Mouse (Mus musculus) right cerebral cortex, postnatal 10 days (tissue): ENCODE data around the gene Slc35a3.
A peak's percentile ranks its signal among the peaks of the same experiment; 100 is the strongest.
"Not testable (repeated sequence)": the region's sequence is repeated elsewhere in the genome, so short reads cannot be mapped to it uniquely, and the experiment has no call there.

Experiments
- DNase-seq, 2 experiments: peaks; one replicate each; pipeline ENCODE4 v3.0.0; 2021; ENCODE audit warnings: low spot score in 2 of 2

The Slc35a3 gene

GRCm38 (mm10) chr3:116698786-116699185 lies 13.8 kb downstream of the Slc35a3 start:
- no peak for DNase-seq

DNA sequence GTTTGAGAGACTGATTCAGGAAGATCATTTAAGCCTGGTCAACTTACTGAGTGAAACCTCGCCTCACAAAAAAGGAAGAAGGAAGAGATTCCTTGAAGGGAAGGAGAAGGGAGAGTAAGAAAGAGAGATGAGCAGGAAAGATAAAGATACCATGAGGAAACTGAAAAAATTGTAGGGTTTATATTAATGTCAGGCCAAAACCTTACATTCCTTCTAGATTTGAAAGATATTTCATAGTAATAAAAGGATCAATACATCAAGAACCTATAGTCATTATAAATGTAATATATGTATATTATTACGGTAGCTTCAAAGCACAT lies 17.0 kb downstream of the Slc35a3 start:
- no peak for DNase-seq

DNA sequence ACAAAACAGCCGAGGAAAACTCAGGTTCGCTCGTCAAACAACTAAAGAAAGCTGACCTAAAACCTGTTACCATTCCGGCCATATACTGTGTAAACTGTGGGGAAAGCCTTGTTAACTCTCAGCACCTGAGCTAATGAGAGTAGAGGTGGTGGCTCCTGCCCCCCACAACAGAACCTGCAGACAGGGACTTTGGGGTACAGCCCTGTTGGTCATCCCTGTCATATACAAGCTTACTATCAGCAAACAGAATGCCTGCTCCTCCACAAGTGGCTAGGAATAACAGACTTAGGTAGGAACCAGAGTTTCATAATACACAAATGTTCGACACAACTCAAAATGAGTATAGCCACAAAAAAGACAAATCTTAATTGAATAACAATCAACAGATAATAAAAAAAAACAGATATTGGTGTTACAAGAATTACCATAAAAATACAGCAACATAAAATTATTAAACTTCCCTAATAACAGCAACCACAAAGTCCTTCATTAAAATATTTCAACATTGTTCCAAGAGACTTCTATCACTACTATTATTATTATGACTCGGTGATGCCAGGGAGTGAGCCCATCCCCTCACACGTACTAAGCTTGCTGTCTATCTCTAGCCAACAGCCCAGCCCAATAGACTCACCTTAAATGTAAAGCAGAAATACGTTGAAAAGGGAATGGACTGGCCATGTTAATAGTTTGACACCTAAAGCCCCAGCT lies 17.5 kb downstream of the Slc35a3 start:
- no peak for DNase-seq

DNA sequence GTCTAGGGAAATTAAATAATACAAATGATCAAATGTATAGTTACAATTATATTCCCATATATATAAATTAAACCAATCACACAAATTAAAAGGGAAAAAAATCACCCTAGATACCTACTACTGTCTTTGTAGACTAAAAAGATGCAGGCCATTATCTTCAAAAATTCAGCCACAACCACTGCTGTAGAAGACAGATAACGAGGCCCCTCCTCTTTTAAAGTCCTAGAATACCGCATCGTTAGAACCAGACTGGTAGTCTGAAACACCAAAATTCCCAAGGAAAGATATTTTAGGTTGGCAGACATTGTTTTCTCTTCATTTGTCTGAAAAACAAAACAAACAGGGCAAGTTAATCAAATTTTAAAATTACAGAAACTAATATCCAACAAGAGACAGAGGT lies 18.3 kb downstream of the Slc35a3 start:
- DNase-seq: no peak

DNA sequence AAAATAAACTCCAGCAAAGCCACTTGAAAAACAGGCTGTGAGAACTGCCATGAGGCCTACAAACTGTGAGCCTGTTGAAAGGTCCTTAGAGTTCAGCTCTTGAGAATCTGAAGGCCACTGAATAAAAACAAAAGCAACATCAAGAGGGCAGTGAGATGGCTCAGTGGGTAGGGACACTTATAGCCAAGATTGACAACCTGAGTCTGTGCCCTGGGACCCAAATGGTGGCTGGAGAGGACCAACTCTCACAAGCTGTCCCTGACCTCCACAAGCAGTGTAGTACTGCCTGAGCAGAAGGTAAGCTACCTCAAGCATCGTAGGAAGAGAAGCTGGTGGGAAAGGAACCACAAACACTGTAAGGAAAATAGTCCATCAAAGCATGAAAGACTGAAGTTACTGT lies 31.5 kb downstream of the Slc35a3 start, which contains the start of gene Gm43191:
Gm43191 (minus strand) TSS at position 101 of the 400 bp plus-strand sequence.
- DNase-seq: no peak

DNA sequence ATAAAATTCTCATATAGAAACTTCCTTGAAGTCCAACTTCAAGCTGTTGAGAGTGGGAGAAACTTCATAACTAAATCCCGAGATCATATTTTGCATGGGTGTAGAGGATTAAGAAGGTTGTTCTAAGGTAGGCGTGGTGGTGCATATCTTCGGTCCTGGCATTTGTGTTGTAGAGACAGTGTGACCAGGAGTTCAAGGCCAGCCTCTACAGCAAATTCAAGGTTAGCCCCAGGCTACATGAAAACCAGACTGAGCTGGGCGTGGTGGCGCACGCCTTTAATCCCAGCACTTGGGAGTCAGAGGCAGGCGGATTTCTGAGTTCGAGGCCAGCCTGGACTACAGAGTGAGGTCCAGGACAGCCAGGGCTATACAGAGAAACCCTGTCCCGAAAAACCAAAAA lies 48.4 kb downstream of the Slc35a3 start:
- not testable (repeated sequence) for DNase-seq

- DNase-seq: peak; percentile 97 to 98
Observed at GRCm38 (mm10) chr3:116662463-116662863, 50.2 kb downstream of the Slc35a3 start, which contains the start of gene Mfsd14a. Gene Mfsd14a, minus strand, starts transcription at chr3:116662677.

- no peak for DNase-seq
Observed at GRCm38 (mm10) chr3:116661870-116662414, 50.7 kb downstream of the Slc35a3 start.

- no peak for DNase-seq
Observed at GRCm38 (mm10) chr3:116661288-116661869, 51.3 kb downstream of the Slc35a3 start.

- no peak for DNase-seq
Observed at GRCm38 (mm10) chr3:116659856-116660430, 52.7 kb downstream of the Slc35a3 start.

GRCm38 (mm10) chr3:116658928-116659565 lies 53.6 kb downstream of the Slc35a3 start:
- DNase-seq: no peak

DNA sequence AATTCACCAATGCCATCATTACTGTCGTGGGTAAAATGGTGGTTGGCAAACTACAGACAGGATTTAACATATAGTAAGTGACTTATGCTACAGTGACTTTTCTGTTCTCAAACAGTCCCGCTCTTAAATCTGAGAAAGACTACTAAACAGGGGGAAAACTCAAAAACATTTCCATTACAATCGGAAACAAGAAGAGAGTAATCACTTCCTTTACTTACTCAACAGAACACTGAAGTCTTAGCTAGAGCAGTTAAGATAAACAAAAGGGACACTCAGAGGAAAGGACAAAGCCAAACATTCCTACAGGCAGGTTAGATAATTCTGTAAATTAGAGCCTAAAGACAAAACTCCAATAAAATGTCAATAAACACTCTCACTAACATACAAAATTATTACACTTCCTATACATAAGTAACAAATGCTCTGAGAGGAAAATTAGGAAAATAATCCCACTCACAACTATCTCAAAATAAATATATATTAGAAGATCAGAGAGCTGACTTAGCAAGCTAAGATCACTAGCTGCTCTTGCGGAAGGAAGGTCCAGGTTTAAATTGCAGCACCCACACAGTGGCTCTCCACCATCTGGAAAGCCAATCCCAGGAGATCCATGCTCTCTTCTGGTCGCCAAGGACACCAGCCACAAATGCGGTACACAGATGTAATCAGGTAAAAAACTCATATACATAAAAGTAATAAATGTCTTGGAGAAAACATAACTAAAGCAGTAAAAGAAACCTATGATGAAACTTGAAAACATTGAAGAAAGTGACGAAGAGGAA lies 56.3 kb downstream of the Slc35a3 start:
- DNase-seq: peak in 1 of 2 experiments; percentile 17

DNA sequence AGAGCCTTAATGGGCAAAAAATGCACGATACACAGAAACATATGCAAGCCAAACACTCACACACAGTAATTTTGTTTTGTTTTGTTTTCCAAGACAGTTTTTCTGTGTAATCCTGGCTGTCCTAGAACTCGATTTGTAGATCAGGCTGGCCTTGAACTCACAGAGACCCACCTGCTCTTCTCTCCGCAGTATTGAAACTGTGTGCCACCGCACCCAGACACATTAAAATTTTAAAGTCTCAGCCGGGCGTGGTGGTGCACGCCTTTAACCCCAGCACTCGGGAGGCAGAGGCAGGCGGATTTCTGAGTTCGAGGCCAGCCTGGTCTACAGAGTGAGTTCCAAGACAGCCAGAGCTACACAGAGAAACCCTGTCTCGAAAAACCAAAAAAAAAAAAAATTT lies 58.6 kb downstream of the Slc35a3 start:
- peak in 1 of 2 experiments; percentile 12 for DNase-seq

GRCm38 (mm10) chr3:116653278-116653945 lies 59.2 kb downstream of the Slc35a3 start:
- peak in 1 of 2 experiments; percentile 20 for DNase-seq

DNA sequence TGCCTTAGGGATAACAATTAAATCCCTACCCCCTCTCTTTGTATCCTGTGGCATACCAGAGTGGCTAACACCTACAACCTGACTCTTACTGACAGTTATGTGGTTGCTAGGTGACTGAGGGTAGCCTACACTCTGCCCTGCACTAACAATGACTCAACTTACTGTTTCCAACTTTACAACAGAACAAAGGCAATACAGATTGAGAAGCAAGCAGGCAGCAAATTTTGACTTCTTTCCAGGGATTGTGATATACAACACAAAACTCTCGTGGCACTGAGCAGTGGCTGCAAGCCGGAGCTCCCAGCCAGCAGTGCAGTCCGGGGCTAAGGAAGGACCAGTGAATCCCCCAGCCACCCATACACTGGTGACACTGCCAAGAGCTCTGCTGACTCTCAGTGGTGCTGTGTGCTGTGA lies 60.6 kb downstream of the Slc35a3 start:
- peak in 1 of 2 experiments; percentile 22 for DNase-seq

- peak in 1 of 2 experiments; percentile 20 for DNase-seq
Observed at GRCm38 (mm10) chr3:116650698-116651097, 61.9 kb downstream of the Slc35a3 start.

DNA sequence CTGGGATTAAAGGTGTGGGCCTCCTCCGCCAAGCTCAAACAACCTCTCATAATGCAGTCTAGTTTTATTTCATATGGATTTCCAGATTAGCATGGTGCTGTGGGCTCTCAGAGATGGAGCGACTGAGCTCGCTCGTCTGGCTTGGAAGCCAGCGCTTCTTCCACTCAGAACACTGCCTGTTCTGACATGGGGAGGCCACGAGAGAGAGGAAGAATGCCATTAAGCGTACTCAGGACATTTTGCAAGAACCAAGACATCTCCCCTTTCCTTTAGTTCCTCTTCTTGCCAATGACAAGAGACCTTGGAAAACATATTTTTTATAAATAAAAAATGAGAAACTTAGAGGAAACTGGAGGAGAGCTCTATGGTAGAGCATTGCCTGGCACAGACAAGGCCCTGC lies 63.8 kb downstream of the Slc35a3 start:
- no peak for DNase-seq

GRCm38 (mm10) chr3:116646387-116646786 lies 66.2 kb downstream of the Slc35a3 start:
- DNase-seq: no peak

- no peak for DNase-seq
Observed at GRCm38 (mm10) chr3:116642373-116642772, 70.3 kb downstream of the Slc35a3 start.

DNA sequence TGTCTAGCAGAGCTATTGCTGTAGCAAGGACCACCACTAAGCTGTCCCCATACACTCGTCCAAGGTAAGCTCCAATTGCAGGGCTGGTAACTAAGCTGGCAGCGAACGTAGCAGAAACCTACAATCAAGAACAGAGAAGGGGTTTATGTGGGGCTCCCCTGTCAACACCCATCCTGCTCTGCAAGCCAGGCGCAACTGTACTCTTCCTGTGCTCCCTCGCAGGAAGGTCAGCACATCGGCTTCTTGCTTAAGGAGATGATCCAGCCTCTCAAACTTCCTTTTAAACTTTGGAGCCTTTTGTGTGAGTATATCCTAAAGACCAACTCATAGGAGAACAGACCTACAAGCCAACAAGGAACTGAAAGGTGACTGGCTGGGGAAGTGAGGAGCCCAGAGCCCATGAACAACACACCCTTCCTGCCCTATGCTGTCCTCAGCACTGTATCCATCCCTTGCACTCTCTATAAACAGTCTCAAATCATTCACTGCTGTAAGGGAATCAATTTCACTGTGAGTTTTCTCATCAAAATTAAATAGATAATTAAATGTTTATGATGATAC lies 70.7 kb downstream of the Slc35a3 start:
- DNase-seq: no peak

GRCm38 (mm10) chr3:116640024-116640423 lies 72.6 kb downstream of the Slc35a3 start:
- DNase-seq: no peak
